Mouse (Mus musculus) kidney, embryonic 14.5 days (tissue): Measurements from ENCODE around the gene 1700016D06Rik. TPM values are rescaled to one million over a fixed set of nuclear protein-coding genes. Genes with fewer than 3 reads are reported as not detected.

ENCODE experiments used
- ATAC-seq: fragments of 200-750 bp; cut with Nextera tagmentation; 2 replicates; pipeline ENCODE4 v1.8.0; 2017; ENCODE audit warnings: moderate number of reproducible peaks, mild to moderate bottlenecking, moderate TSS enrichment, moderate library complexity; ENCODE audit not compliant: low FRiP score, low TSS enrichment
- H3K27ac ChIP-seq: fragments of 300-500 bp; sonication (generic); 2 replicates; pipeline ENCODE4 v1.5.1; 2014; ENCODE audit warnings: low read depth, mild to moderate bottlenecking, low read length, moderate library complexity, mixed read lengths
- H3K27me3 ChIP-seq: fragments of 300-500 bp; sonication (generic); 2 replicates; pipeline ENCODE4 v1.6.1; 2014; ENCODE audit warnings: mild to moderate bottlenecking, low read length; ENCODE audit not compliant: control insufficient read depth, insufficient read depth
- H3K36me3 ChIP-seq: fragments of 300-500 bp; sonication (generic); 2 replicates; pipeline ENCODE4 v1.6.1; 2014; ENCODE audit warnings: low read length, mixed read lengths; ENCODE audit not compliant: control insufficient read depth, insufficient read depth
- H3K4me1 ChIP-seq: fragments of 300-500 bp; sonication (generic); 2 replicates; pipeline ENCODE4 v1.6.1; 2014; ENCODE audit warnings: low read length, mixed read lengths; ENCODE audit not compliant: control insufficient read depth, insufficient read depth
- H3K4me2 ChIP-seq: fragments of 300-500 bp; sonication (generic); replicated peaks from 2 replicates; pipeline ENCODE4 v1.6.1; 2014; ENCODE audit warnings: low read depth, mild to moderate bottlenecking, low read length
- H3K4me3 ChIP-seq: fragments of 300-500 bp; sonication (generic); 2 replicates; pipeline ENCODE4 v1.5.1; 2014; ENCODE audit warnings: mild to moderate bottlenecking, low read length
- H3K9ac ChIP-seq: fragments of 300-500 bp; sonication (generic); 2 replicates; pipeline ENCODE4 v1.6.1; 2014; ENCODE audit warnings: low read depth, mild to moderate bottlenecking, low read length, moderate library complexity
- H3K9me3 ChIP-seq: fragments of 300-500 bp; sonication (generic); 2 replicates; pipeline ENCODE4 v1.6.1; 2016; ENCODE audit warnings: low read length; ENCODE audit not compliant: control insufficient read depth
- WGBS: fragments of 180-500 bp; shearing (Covaris S2); extraction: QIAGEN DNeasy Blood & Tissue Kit; methylation state at CpG from one replicate; pipeline ENCODE4 v1.1.7; 2014; 5-methylcytosine and 5-hydroxymethylcytosine counted together
- polyA plus RNA-seq: library from polyadenylated mRNA; unstranded; fragments of >200 nt; fragmentation: Nextera tagmentation; extraction: Ambion mirVana; gene quantifications from 2 replicates; pipeline ENCODE4 v1.2.1, GENCODE M21; 2014

The 1700016D06Rik gene
- polyA plus RNA-seq, 1 experiment from 2014 or later, result not detected

DNA sequence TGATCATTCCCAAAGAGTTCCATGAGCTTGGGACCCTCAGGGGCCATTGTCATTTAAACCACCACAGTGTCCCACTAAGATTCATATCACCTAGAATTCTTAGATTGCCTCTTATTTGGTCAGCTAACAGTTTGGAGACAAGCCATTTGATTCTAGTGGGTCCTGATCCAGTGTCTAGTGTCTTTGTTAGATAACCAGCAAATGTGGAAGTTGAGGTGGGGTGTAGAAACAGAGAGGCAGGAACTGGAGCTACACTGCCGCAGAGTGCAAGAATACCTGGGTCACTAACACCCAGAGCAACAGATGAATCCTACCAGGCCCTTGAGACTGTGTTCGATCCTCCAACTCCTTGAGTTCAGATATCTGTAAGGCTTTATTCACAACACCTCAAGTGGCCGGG lies 4.7 kb downstream of the 1700016D06Rik start:
- no peak overlapping the region for H3K4me3 ChIP-seq
- H3K9ac ChIP-seq, result no peak overlapping the region
- H3K27me3 ChIP-seq, result no peaks in the 10 kb centered on the region
- H3K4me1 ChIP-seq, result 0 out of 2 replicates have a peak, but pooled peaks cover 5% of the 10 kb centered on the region
- no peak for ATAC-seq
- H3K36me3 ChIP-seq, result no peaks in the 10 kb centered on the region
- no peak overlapping the region for H3K4me2 ChIP-seq
- no peak overlapping the region for H3K27ac ChIP-seq
- WGBS, result 89% methylated on average over 3 of the region's 3 CpGs
- no peaks in the 10 kb centered on the region for H3K9me3 ChIP-seq

DNA sequence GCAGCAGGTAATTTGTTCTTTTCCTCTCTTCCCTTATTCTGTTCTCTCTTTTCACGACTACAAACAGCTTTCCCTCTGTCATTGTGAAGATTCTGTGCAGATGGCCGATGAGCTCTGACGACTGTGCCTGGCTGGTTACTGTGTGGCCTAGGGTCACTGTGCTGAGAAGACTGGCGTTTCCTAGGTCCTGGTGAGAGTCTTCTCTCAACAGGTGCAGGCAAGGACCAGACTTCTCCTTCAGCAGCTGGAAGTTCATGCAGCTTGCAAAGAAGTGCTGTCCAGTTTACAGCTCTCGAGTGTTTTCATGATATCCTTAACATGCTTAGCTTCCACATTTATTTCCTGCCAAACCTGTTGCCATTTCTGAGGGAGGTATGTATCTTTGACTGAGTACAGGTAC lies 6.9 kb downstream of the 1700016D06Rik start:
- H3K9me3 ChIP-seq, result no peaks in the 10 kb centered on the region
- no peaks in the 10 kb centered on the region for H3K4me1 ChIP-seq
- H3K9ac ChIP-seq, result no peak overlapping the region
- WGBS, result 74% methylated on average over 5 of the region's 5 CpGs
- no peaks in the 10 kb centered on the region for H3K27me3 ChIP-seq
- H3K4me2 ChIP-seq, result no peak overlapping the region
- H3K27ac ChIP-seq, result no peak overlapping the region
- no peak overlapping the region for H3K4me3 ChIP-seq
- no peak for ATAC-seq
- H3K36me3 ChIP-seq, result no peaks in the 10 kb centered on the region

DNA sequence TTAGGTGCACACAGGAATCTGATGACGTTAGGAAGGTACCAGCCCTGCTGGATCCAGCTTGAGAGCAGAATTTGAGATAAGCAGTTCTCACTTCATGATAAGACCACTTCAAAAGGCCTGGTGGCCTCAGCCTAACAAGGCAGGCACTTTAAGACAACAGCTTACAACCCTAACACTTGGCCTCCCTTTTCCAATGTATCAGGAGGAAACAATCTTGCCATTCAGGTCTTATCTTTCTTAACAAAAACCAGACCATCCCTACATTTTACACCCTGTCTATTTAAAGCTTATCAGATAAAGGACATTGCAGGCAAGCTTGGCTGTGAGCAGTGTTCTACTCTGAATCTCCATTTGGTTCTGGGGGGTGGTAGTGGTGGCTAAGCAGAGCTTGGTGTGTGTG lies 8.4 kb downstream of the 1700016D06Rik start:
- Histone ChIP-seq H3K27ac (no peak overlapping the region), H3K36me3 (no peaks in the 10 kb centered on the region), H3K4me1 (no peaks in the 10 kb centered on the region), H3K4me3 (no peak overlapping the region), H3K9ac (no peak overlapping the region), H3K4me2 (no peak overlapping the region), H3K9me3 (no peaks in the 10 kb centered on the region), H3K27me3 (no peaks in the 10 kb centered on the region)
- no peak for ATAC-seq
- WGBS, result 80% methylated on average over 1 of the region's 1 CpGs

DNA sequence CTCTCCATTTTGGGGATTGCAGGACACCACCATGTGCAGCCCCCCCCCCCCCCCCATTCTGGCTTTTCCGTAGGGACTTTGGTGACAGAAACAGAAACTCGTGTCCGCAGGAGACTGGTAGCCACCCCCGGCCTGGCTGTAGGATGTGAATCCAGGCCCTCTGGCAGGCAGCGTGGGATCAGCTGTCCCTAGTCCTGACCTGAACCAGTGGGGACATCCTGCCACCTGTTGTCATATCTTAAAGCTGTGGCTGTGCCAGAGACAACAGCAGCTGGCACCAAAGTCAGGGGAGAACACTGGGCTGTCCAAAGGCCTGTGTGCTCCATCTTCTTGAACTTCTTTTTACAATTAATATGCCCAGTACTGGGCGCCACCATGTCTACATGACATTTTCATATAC lies 9.1 kb downstream of the 1700016D06Rik start:
- Histone ChIP-seq H3K4me3 (no peak overlapping the region), H3K36me3 (no peaks in the 10 kb centered on the region), H3K9me3 (no peaks in the 10 kb centered on the region), H3K27ac (no peak overlapping the region), H3K4me2 (no peak overlapping the region), H3K9ac (no peak overlapping the region), H3K27me3 (no peaks in the 10 kb centered on the region), H3K4me1 (no peaks in the 10 kb centered on the region)
- WGBS, result 84% methylated on average over 6 of the region's 6 CpGs
- ATAC-seq, result no peak

DNA sequence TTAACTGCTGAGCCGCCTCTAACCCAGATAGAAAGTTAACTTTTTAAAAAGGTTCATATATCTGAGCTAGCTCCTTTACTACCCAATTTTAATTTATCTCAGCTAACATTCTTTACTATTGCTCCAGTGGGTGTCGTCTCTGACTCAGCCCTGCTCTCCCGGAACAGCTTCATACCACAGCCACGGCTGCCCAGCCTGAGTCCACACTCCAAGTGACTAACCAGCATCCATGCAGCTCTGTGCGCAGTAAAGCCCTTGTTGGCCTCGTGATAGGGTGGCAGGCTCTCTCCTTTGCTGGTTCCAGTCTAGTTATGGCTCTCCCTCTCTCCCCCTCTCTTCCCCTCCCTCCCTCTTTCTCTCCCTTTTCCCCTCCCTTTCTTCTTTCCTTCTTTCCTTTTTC lies 9.6 kb downstream of the 1700016D06Rik start:
- Histone ChIP-seq H3K27ac (no peak overlapping the region), H3K36me3 (no peaks in the 10 kb centered on the region), H3K9ac (no peak overlapping the region), H3K4me1 (no peaks in the 10 kb centered on the region), H3K27me3 (no peaks in the 10 kb centered on the region), H3K4me2 (no peak overlapping the region), H3K9me3 (no peaks in the 10 kb centered on the region), H3K4me3 (no peak overlapping the region)
- 94% methylated on average over 6 of the region's 6 CpGs for WGBS
- no peak for ATAC-seq

DNA sequence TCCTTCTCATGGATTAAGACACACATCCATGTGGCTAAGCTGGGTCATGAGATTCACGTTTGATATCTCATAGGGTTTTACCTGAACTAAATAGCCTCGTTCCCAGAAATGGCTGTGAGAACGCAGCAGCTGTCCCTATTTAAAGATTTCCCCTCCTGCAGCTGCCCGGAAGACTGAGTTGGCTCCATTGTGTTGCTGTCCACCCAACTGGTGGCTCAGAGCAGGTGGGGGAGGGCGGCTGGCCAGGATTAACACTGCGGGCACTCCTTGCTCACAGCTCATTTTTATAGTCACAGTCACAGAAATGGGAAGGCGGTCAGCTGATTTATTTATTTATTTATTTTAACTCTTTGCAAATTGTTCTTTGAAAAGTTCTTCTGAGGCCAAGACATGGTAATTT lies 10.9 kb downstream of the 1700016D06Rik start:
- no peaks in the 10 kb centered on the region for H3K4me1 ChIP-seq
- no peak for ATAC-seq

DNA sequence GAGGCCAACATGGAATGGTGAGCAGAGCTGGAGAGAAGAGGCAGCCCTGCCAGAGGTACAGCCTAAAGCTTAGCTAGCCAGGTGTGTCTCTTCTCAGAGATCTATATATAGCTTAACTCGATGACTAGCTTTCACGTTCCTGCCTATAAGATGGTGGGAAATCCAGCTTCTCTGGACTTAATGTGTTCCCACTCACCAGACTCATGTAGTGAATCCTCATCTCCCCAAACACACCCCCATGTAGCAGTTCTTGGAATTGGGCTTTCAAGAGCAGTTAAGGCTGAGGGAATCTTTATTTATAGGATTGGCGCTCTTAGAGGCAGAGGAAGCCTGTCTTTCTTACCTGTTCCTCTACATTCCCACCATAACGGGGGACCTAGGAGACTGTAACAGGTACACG lies 13.6 kb downstream of the 1700016D06Rik start:
- no peaks in the 10 kb centered on the region for H3K4me1 ChIP-seq
- WGBS, result 92% methylated on average over 5 of the region's 5 CpGs
- no peaks in the 10 kb centered on the region for H3K27me3 ChIP-seq
- no peak overlapping the region for H3K4me3 ChIP-seq
- H3K27ac ChIP-seq, result no peak overlapping the region
- H3K36me3 ChIP-seq, result no peaks in the 10 kb centered on the region
- no peak overlapping the region for H3K9ac ChIP-seq
- no peak for ATAC-seq
- no peak overlapping the region for H3K4me2 ChIP-seq
- H3K9me3 ChIP-seq, result peaks cover 5% of the 10 kb centered on the region

More for the DNA sequence above, 10.9 kb downstream of the 1700016D06Rik start:
- Histone ChIP-seq H3K4me3 (no peak overlapping the region), H3K27ac (no peak overlapping the region), H3K4me2 (no peak overlapping the region), H3K9ac (no peak overlapping the region), H3K27me3 (no peaks in the 10 kb centered on the region), H3K36me3 (no peaks in the 10 kb centered on the region), H3K9me3 (peaks cover 5% of the 10 kb centered on the region)
- 65% methylated on average over 7 of the region's 7 CpGs for WGBS

DNA sequence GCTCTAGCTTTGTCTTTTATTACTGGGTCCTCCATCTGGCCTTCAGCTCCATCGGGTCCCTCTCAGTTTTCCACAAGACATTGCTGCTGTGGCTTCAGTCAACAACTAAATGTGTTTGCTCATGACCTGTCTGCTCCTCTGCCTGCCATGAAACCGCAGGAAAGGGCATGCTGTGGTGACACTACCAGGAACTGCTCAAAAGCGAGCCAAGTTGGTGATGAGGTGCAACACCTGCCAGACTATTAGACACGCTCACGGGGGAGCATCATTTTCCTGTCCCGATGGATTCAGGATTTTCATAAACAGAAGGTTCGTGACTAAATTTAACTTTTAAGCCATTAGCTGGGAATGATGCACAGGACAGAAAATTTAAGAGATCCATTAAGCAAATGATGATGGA lies 16.3 kb downstream of the 1700016D06Rik start:
- Histone ChIP-seq H3K4me3 (no peak overlapping the region), H3K27me3 (no peaks in the 10 kb centered on the region), H3K27ac (no peak overlapping the region), H3K9me3 (peaks cover 5% of the 10 kb centered on the region), H3K4me1 (no peaks in the 10 kb centered on the region), H3K4me2 (no peak overlapping the region), H3K9ac (no peak overlapping the region), H3K36me3 (no peaks in the 10 kb centered on the region)
- ATAC-seq, result no peak
- WGBS, result 84% methylated on average over 7 of the region's 7 CpGs

DNA sequence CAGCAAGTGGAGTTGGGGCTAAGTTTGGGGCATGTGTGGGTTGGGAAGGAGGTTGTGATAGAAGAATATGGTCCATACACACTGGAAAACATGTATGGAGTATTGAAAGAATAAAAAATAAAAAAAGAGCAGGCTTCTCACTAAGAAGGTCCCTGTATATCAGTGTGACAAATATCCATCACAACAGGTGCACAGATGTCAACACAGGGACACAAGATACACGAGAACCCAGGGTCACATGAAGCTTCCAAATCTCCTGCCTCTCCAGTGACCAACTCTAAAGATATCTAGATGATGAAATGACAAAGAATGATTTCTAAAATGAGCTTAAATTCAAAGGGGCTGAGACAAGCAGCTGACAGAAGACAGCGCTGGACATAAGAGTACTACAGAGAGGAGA lies 32.6 kb downstream of the 1700016D06Rik start:
- no peak for ATAC-seq
- Histone ChIP-seq H3K9ac (no peak overlapping the region), H3K36me3 (no peaks in the 10 kb centered on the region), H3K4me3 (no peak overlapping the region), H3K4me2 (no peak overlapping the region), H3K27me3 (no peaks in the 10 kb centered on the region), H3K9me3 (no peaks in the 10 kb centered on the region), H3K27ac (no peak overlapping the region), H3K4me1 (no peaks in the 10 kb centered on the region)
- 74% methylated on average over 2 of the region's 2 CpGs for WGBS
